Mouse (Mus musculus) CH12.LX (cell line): ENCODE results near the gene Krtcap3.
A peak's percentile ranks its signal among the peaks of the same experiment; 100 is the strongest.

Source experiments
- CHD2 ChIP-seq: IDR thresholded peaks from 2 replicates; pipeline ENCODE4 v1.6.1; 2011; ENCODE audit warnings: low read length, improper control_type of control experiment
- CTCF ChIP-seq, 2 experiments: IDR thresholded peaks in 1 of 2; conservative IDR thresholded peaks in 1 of 2; 2 replicates each; pipeline ENCODE4 v1.5.1; 2011 to 2012; ENCODE audit warnings: low read depth in 2 of 2, low read length in 2 of 2, improper control_type of control experiment in 1 of 2, inconsistent platforms in 1 of 2, mild to moderate bottlenecking in 1 of 2, moderate library complexity in 1 of 2
- MEF2A ChIP-seq: IDR thresholded peaks from 2 replicates; pipeline ENCODE4 v1.6.1; 2014; ENCODE audit warnings: low read depth, mild to moderate bottlenecking, inconsistent platforms, low read length, improper control_type of control experiment, borderline replicate concordance
- MXI1 ChIP-seq: IDR thresholded peaks from 2 replicates; pipeline ENCODE4 v1.6.1; 2011; ENCODE audit warnings: mild to moderate bottlenecking, low read depth, low read length, improper control_type of control experiment
- NRF1 ChIP-seq: IDR thresholded peaks from 2 replicates; pipeline ENCODE4 v1.6.1; 2014; ENCODE audit warnings: low read depth, mild to moderate bottlenecking, inconsistent platforms, low read length, improper control_type of control experiment, moderate library complexity
- POLR2A ChIP-seq: IDR thresholded peaks from 2 replicates; pipeline ENCODE4 v1.6.1; 2011; ENCODE audit warnings: low read depth, mild to moderate bottlenecking, improper control_type of control experiment, low read length
- SMC3 ChIP-seq: IDR thresholded peaks from 2 replicates; pipeline ENCODE4 v1.6.1; 2011; ENCODE audit warnings: low read depth, low read length, improper control_type of control experiment
- TBP ChIP-seq: conservative IDR thresholded peaks from 2 replicates; pipeline ENCODE4 v1.6.1; 2011; ENCODE audit warnings: low read depth, low read length, improper control_type of control experiment
- TCF12 ChIP-seq: IDR thresholded peaks from 2 replicates; pipeline ENCODE4 v1.6.1; 2014; ENCODE audit warnings: low read depth, mild to moderate bottlenecking, inconsistent platforms, low read length, improper control_type of control experiment
- USF1 ChIP-seq: IDR thresholded peaks from 2 replicates; pipeline ENCODE4 v1.6.1; 2014; ENCODE audit warnings: low read depth, mild to moderate bottlenecking, inconsistent platforms, low read length, improper control_type of control experiment
- ZKSCAN1 ChIP-seq: IDR thresholded peaks from 2 replicates; pipeline ENCODE4 v1.6.1; 2012; ENCODE audit warnings: low read depth, inconsistent platforms, low read length, improper control_type of control experiment, borderline replicate concordance

- TF ChIP-seq MXI1 (no peak; the same call in 1 of the 2 replicates), USF1 (no peak), CTCF (conservative IDR thresholded peaks at IDR 0.05 in 1 of 2, IDR thresholded peaks at IDR 0.05 in 1 of 2; ENCODE audit: low read depth in 2 of 2, low read length in 2 of 2) (no peak), POLR2A (no peak), CHD2 (no peak), ZKSCAN1 (no peak), MEF2A (no peak), NRF1 (no peak), TCF12 (peak; percentile 8; the same call in 1 of the 2 replicates), TBP (no peak), SMC3 (no peak)
Observed at GRCm38 (mm10) chr5:31219911-31220447, 31.5 kb upstream of the Krtcap3 start.
